Mouse (Mus musculus): ENCODE data around the gene Gm49325. TPM values are rescaled to one million over a fixed set of nuclear protein-coding genes. Genes with fewer than 3 reads are reported as not detected.

The Gm49325 gene
- polyA plus RNA-seq, 1 experiment from 2014 or later, result 12.0 TPM

DNA sequence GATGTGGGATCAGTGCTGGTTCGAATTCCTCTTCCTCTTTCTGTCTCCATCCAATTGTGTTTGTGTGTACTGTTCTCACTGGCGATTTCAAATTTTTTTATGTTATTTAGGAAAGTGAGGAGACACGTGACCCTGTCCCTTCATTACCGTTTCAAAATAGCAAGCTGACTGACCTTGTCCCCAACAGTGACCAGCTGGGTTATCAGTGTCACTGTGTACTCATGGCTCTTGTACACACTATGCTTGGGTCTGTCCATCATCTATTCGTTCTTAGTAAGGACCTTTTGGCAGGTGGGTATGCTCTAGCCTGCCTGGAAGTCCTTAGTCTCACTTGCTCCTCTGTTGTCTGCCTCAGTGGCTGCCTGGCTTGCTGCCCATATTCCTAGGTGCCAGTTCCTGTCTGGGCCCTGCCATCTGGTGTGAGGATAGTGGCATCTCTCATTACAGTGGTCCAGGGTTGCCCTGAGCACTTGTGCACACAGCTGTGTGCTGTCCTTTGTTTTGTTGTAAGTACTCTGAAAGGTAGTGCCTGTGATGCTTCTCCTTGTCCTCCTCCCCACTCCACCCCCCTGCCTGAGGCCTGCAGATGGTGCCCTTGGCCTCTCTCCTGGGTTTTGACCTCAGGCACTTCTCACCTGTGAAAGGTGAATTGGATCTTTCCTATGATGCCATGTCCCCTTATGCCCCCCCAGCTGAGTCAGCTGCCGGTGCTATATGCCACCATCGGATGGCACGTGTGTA, 4.4 kb downstream of the Gm49325 start:
- no peak overlapping the region for H3K27ac ChIP-seq
- H3K27me3 ChIP-seq, result no peaks in the 10 kb centered on the region
- peaks cover 12% of the 10 kb centered on the region for H3K4me1 ChIP-seq (replicated peaks)
- H3K9ac ChIP-seq (replicated peaks), result no peak overlapping the region
- no peak for ATAC-seq (ENCODE audit: insufficient number of reproducible peaks, insufficient read depth, low FRiP score, low TSS enrichment, low read depth)
- no peak overlapping the region for H3K4me3 ChIP-seq (replicated peaks)
- no peak overlapping the region for H3K4me2 ChIP-seq
- WGBS, result 88% methylated on average over 8 of the region's 8 CpGs
- peaks cover 75% of the 10 kb centered on the region for H3K36me3 ChIP-seq
- no peaks in the 10 kb centered on the region for H3K9me3 ChIP-seq

GRCm38 (mm10) chr10:77613409-77613808, 7.4 kb downstream of the Gm49325 start:
- H3K4me1 ChIP-seq (replicated peaks), result no peaks in the 10 kb centered on the region
- H3K9me3 ChIP-seq, result no peaks in the 10 kb centered on the region
- ATAC-seq (ENCODE audit: insufficient number of reproducible peaks, insufficient read depth, low FRiP score, low TSS enrichment, low read depth), result no peak
- no peak overlapping the region for H3K27ac ChIP-seq
- no peak overlapping the region for H3K4me3 ChIP-seq (replicated peaks)
- H3K27me3 ChIP-seq, result no peaks in the 10 kb centered on the region
- WGBS, result 90% methylated on average over 3 of the region's 3 CpGs
- peaks cover 97% of the 10 kb centered on the region for H3K36me3 ChIP-seq
- H3K9ac ChIP-seq (replicated peaks), result no peak overlapping the region
- no peak overlapping the region for H3K4me2 ChIP-seq

DNA sequence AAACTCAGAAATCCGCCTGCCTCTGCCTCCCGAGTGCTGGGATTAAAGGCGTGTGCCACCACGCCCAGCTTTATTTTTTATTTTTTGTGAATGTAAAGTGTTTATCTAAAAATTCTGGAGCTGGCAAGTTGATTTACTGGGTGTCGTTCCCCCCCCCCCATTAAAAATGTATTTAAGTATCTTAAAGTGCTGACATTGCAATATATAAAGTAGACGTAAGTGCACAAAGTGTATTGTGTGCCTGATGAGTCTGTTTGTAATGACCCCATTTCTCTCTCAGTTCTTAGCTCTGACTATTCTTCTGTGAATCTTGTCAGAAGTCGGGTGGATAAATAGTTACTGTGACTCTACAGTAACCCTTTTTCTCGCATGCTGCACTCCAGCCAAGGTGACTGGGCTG, 9.7 kb downstream of the Gm49325 start:
- H3K9me3 ChIP-seq, result no peaks in the 10 kb centered on the region
- H3K36me3 ChIP-seq, result peaks cover 85% of the 10 kb centered on the region
- no peak overlapping the region for H3K4me3 ChIP-seq (replicated peaks)
- no peak for ATAC-seq (ENCODE audit: insufficient number of reproducible peaks, insufficient read depth, low FRiP score, low TSS enrichment, low read depth)
- H3K27me3 ChIP-seq, result no peaks in the 10 kb centered on the region
- H3K27ac ChIP-seq, result no peak overlapping the region
- 93% methylated on average over 8 of the region's 8 CpGs for WGBS
- H3K9ac ChIP-seq (replicated peaks), result no peak overlapping the region
- H3K4me2 ChIP-seq, result no peak overlapping the region
- H3K4me1 ChIP-seq (replicated peaks), result no peaks in the 10 kb centered on the region

DNA sequence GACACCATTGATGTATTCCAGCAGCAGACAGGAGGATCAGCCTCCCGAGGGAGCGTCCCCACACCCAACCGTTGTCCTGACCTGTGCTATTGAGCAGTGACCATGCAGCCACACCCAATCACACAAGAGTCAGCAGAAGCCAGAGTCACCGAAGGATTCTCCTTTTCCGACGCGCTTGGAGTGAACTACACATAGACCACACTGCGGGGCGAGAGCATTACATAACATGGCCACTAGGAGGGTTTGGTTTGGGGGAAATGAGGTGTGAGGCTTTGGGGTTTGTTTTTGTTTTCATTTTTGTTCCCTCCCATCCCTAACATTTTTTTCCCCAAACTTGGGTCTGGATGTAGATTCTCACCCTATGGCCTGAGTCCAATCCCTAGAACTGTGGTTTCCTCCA, 10.2 kb downstream of the Gm49325 start:
- no peaks in the 10 kb centered on the region for H3K27me3 ChIP-seq
- WGBS, result 93% methylated on average over 9 of the region's 9 CpGs
- no peaks in the 10 kb centered on the region for H3K4me1 ChIP-seq (replicated peaks)
- no peak overlapping the region for H3K4me2 ChIP-seq
- H3K9me3 ChIP-seq, result no peaks in the 10 kb centered on the region
- H3K4me3 ChIP-seq (replicated peaks), result no peak overlapping the region
- H3K9ac ChIP-seq (replicated peaks), result no peak overlapping the region
- peaks cover 79% of the 10 kb centered on the region for H3K36me3 ChIP-seq
- ATAC-seq (ENCODE audit: insufficient number of reproducible peaks, insufficient read depth, low FRiP score, low TSS enrichment, low read depth), result no peak
- H3K27ac ChIP-seq, result no peak overlapping the region

- H3K4me1 ChIP-seq (replicated peaks), result no peaks in the 10 kb centered on the region
- H3K9ac ChIP-seq (replicated peaks), result no peak overlapping the region
- no peak overlapping the region for H3K4me3 ChIP-seq (replicated peaks)
- H3K9me3 ChIP-seq, result no peaks in the 10 kb centered on the region
- ATAC-seq (ENCODE audit: insufficient number of reproducible peaks, insufficient read depth, low FRiP score, low TSS enrichment, low read depth), result no peak
- H3K27ac ChIP-seq, result no peak overlapping the region
- WGBS, result 90% methylated on average over 7 of the region's 7 CpGs
- H3K4me2 ChIP-seq, result no peak overlapping the region
- H3K36me3 ChIP-seq, result peaks cover 72% of the 10 kb centered on the region
- no peaks in the 10 kb centered on the region for H3K27me3 ChIP-seq
Observed at GRCm38 (mm10) chr10:77616926-77617325, 10.9 kb downstream of the Gm49325 start.

GRCm38 (mm10) chr10:77621546-77621945, 15.5 kb downstream of the Gm49325 start:
- Histone ChIP-seq H3K27me3 (no peaks in the 10 kb centered on the region), H3K4me3 (replicated peaks) (peak overlapping the region; percentile 95), H3K27ac (peak overlapping the region; percentile 83), H3K36me3 (peaks cover 33% of the 10 kb centered on the region), H3K9ac (replicated peaks) (peak overlapping the region; percentile 96; the same call in 1 of the 2 replicates), H3K9me3 (no peaks in the 10 kb centered on the region), H3K4me1 (replicated peaks) (peaks cover 20% of the 10 kb centered on the region), H3K4me2 (peak overlapping the region; percentile 67)
- WGBS, result 80% methylated on average over 8 of the region's 8 CpGs
- ATAC-seq (ENCODE audit: insufficient number of reproducible peaks, insufficient read depth, low FRiP score, low TSS enrichment, low read depth), result peak; percentile 11; the same call in 1 of the 2 replicates

DNA sequence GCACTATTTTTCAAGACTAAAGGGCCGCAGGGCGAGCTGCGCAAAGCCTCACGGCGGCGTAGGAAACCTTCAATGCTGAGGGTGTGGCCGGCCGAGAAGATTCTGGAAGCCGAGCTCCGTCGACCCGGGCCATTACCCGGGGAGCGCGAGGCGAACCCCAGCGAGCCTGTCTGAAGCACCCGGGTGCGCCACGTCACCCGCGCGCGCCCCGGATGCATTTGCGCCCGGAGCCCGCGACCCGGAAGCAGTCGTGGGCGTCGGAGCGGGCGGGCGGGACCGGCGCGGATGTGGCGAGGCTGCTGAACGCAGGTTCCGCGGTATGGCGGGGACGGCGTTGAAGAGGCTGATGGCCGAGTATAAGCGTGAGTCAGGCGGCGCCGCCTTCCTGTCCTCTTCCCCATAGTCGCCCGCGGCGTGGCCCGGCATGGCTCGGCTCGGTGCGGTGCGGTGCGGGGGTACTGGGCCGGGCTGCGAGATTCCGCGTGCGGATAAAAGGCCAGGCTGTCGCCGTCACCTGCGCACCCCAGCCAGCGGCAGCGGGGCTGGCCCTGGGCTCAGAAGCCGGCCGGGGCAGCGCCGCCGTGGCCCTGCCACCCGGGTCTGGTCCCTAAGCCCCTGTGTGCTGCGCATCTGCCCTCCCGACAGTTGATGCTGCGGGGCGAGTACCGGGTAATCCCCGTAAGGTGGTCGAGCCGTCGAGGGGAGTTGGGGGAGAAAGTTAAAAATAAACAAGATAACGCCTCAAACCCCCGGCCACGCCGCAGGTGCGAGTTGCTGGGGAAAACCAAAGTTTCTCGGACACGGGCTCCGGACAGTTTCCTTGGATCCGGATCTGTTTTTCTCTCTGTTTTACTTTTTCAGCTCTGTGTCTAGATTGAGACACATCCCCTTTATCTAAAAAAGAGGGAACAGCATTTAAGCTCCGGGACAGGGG, 16.3 kb downstream of the Gm49325 start, which contains the start of gene Ube2g2:
TSS of gene Ube2g2 (plus strand) at position 221 of the 934 bp plus-strand sequence.
- Histone ChIP-seq H3K4me1 (replicated peaks) (peaks cover 20% of the 10 kb centered on the region), H3K9ac (replicated peaks) (peak within 1 kb of the TSS; percentile 96), H3K27me3 (no peaks in the 10 kb centered on the region), H3K4me3 (replicated peaks) (peak within 1 kb of the TSS; percentile 95), H3K9me3 (no peaks in the 10 kb centered on the region), H3K36me3 (peaks cover 28% of the 10 kb centered on the region), H3K27ac (peak within 1 kb of the TSS; percentile 83), H3K4me2 (peak within 1 kb of the TSS; percentile 67)
- WGBS, result under 1% methylated on average over 96 of the region's 96 CpGs
- peak; percentile 82 for ATAC-seq (ENCODE audit: insufficient number of reproducible peaks, insufficient read depth, low FRiP score, low TSS enrichment, low read depth)

- H3K9ac ChIP-seq (replicated peaks), result peak overlapping the region; percentile 96
- H3K4me2 ChIP-seq, result peak overlapping the region; percentile 67
- WGBS, result 14% methylated on average over 8 of the region's 8 CpGs
- H3K4me3 ChIP-seq (replicated peaks), result peak overlapping the region; percentile 95
- H3K4me1 ChIP-seq (replicated peaks), result peaks cover 20% of the 10 kb centered on the region
- H3K36me3 ChIP-seq, result peaks cover 21% of the 10 kb centered on the region
- H3K27me3 ChIP-seq, result no peaks in the 10 kb centered on the region
- 0 out of 2 replicates have a peak overlapping the region, but pooled peaks have one; percentile 83 for H3K27ac ChIP-seq
- ATAC-seq (ENCODE audit: insufficient number of reproducible peaks, insufficient read depth, low FRiP score, low TSS enrichment, low read depth), result no peak
- no peaks in the 10 kb centered on the region for H3K9me3 ChIP-seq
Observed at GRCm38 (mm10) chr10:77623069-77623492, 17.1 kb downstream of the Gm49325 start.

- Histone ChIP-seq H3K4me1 (replicated peaks) (peaks cover 20% of the 10 kb centered on the region), H3K9me3 (no peaks in the 10 kb centered on the region), H3K27me3 (no peaks in the 10 kb centered on the region), H3K4me3 (replicated peaks) (peak overlapping the region; percentile 95), H3K27ac (no peak overlapping the region), H3K9ac (replicated peaks) (peak overlapping the region; percentile 96), H3K4me2 (peak overlapping the region; percentile 67), H3K36me3 (peaks cover 13% of the 10 kb centered on the region; the same call in 1 of the 2 replicates)
- ATAC-seq (ENCODE audit: insufficient number of reproducible peaks, insufficient read depth, low FRiP score, low TSS enrichment, low read depth), result no peak
- 91% methylated on average over 10 of the region's 10 CpGs for WGBS
Observed at GRCm38 (mm10) chr10:77623639-77624400, 17.8 kb downstream of the Gm49325 start.

GRCm38 (mm10) chr10:77624570-77624995, 18.6 kb downstream of the Gm49325 start:
- no peaks in the 10 kb centered on the region for H3K9me3 ChIP-seq
- H3K4me2 ChIP-seq, result no peak overlapping the region
- H3K9ac ChIP-seq (replicated peaks), result 0 out of 2 replicates have a peak overlapping the region, but pooled peaks have one; percentile 23
- H3K36me3 ChIP-seq, result peaks cover 10% of the 10 kb centered on the region; the same call in 1 of the 2 replicates
- 84% methylated on average over 7 of the region's 7 CpGs for WGBS
- no peak overlapping the region for H3K4me3 ChIP-seq (replicated peaks)
- ATAC-seq (ENCODE audit: insufficient number of reproducible peaks, insufficient read depth, low FRiP score, low TSS enrichment, low read depth), result no peak
- H3K4me1 ChIP-seq (replicated peaks), result peaks cover 20% of the 10 kb centered on the region
- H3K27me3 ChIP-seq, result no peaks in the 10 kb centered on the region
- H3K27ac ChIP-seq, result no peak overlapping the region
